Mouse (Mus musculus) CH12.LX (cell line): ENCODE results near the gene Smim13. TPM values are rescaled to one million over a fixed set of nuclear protein-coding genes. Genes with fewer than 3 reads are reported as not detected.

Source experiments
- DNase-seq: peaks from one replicate; pipeline ENCODE4 v3.0.0-alpha.2; 2013; ENCODE audit errors: extremely low read depth
- H3K27ac ChIP-seq: 2 replicates; pipeline ENCODE4 v1.5.1; 2012; ENCODE audit warnings: low read depth, mild to moderate bottlenecking, control low read depth, moderate library complexity; ENCODE audit not compliant: insufficient read depth
- H3K27me3 ChIP-seq: replicated peaks from 2 replicates; pipeline ENCODE3; 2012; ENCODE audit warnings: inconsistent platforms
- H3K36me3 ChIP-seq, 2 experiments: replicated peaks in 1 of 2; 2 replicates each; pipeline versions ENCODE3 to v1.6.1; 2012; ENCODE audit warnings: inconsistent platforms in 1 of 2, low read length in 1 of 2, mild to moderate bottlenecking in 1 of 2, mixed read lengths in 1 of 2, moderate library complexity in 1 of 2; ENCODE audit not compliant: control insufficient read depth in 1 of 2, insufficient read depth in 1 of 2
- H3K4me1 ChIP-seq, 2 experiments: 2 replicates each; pipeline ENCODE4 v1.6.1; 2012; ENCODE audit warnings: inconsistent platforms in 1 of 2, moderate library complexity in 1 of 2; ENCODE audit not compliant: insufficient read depth in 2 of 2, control insufficient read depth in 1 of 2
- H3K4me2 ChIP-seq: 2 replicates; pipeline ENCODE4 v1.6.1; 2012; ENCODE audit warnings: low read depth, mild to moderate bottlenecking, control low read depth; ENCODE audit not compliant: poor library complexity, insufficient read depth, severe bottlenecking
- H3K4me3 ChIP-seq, 3 experiments: fragments of 150-350 bp in 1 of 3; sonication (generic) in 1 of 3; replicated peaks in 1 of 3; 2 replicates each; pipeline versions ENCODE3 to v1.5.1; 2011 to 2012; ENCODE audit warnings: low read depth in 2 of 3, low read length in 2 of 3, mild to moderate bottlenecking in 2 of 3, moderate library complexity in 2 of 3, control low read depth in 1 of 3, improper control_type of control experiment in 1 of 3, inconsistent platforms in 1 of 3, mixed read lengths in 1 of 3; ENCODE audit not compliant: poor library complexity in 1 of 3
- H3K79me2 ChIP-seq: replicated peaks from 2 replicates; pipeline ENCODE4 v1.6.1; 2012; ENCODE audit warnings: mild to moderate bottlenecking, moderate library complexity; ENCODE audit not compliant: control insufficient read depth, poor library complexity, insufficient read depth, severe bottlenecking; ENCODE audit errors: extremely low read depth
- H3K9ac ChIP-seq: 2 replicates; pipeline ENCODE4 v1.6.1; 2012; ENCODE audit warnings: low read depth, mild to moderate bottlenecking, control low read depth, moderate library complexity; ENCODE audit not compliant: insufficient read depth
- H3K9me3 ChIP-seq: replicated peaks from 2 replicates; pipeline ENCODE3; 2012; ENCODE audit warnings: low read length, inconsistent platforms, mixed read lengths
- CHD1 ChIP-seq: IDR thresholded peaks from 2 replicates; pipeline ENCODE4 v1.6.1; 2012; ENCODE audit warnings: low read depth, low read length, improper control_type of control experiment, inconsistent platforms
- CHD2 ChIP-seq: IDR thresholded peaks from 2 replicates; pipeline ENCODE4 v1.6.1; 2011; ENCODE audit warnings: low read length, improper control_type of control experiment
- CTCF ChIP-seq, 2 experiments: IDR thresholded peaks in 1 of 2; conservative IDR thresholded peaks in 1 of 2; 2 replicates each; pipeline ENCODE4 v1.5.1; 2011 to 2012; ENCODE audit warnings: low read depth in 2 of 2, low read length in 2 of 2, improper control_type of control experiment in 1 of 2, inconsistent platforms in 1 of 2, mild to moderate bottlenecking in 1 of 2, moderate library complexity in 1 of 2
- ELF1 ChIP-seq: IDR thresholded peaks from 2 replicates; pipeline ENCODE4 v1.6.1; 2014; ENCODE audit warnings: low read depth, mild to moderate bottlenecking, inconsistent platforms, low read length, improper control_type of control experiment
- EP300 ChIP-seq: IDR thresholded peaks from 2 replicates; pipeline ENCODE4 v1.6.1; 2011; ENCODE audit warnings: low read length, improper control_type of control experiment
- GABPA ChIP-seq: IDR thresholded peaks from 2 replicates; pipeline ENCODE4 v1.6.1; 2012; ENCODE audit warnings: low read depth, low read length, improper control_type of control experiment, inconsistent platforms; ENCODE audit not compliant: insufficient replicate concordance
- HCFC1 ChIP-seq: IDR thresholded peaks from 2 replicates; pipeline ENCODE4 v1.6.1; 2012; ENCODE audit warnings: low read depth, mild to moderate bottlenecking, inconsistent platforms, low read length, improper control_type of control experiment
- IRF4 ChIP-seq: IDR thresholded peaks from 2 replicates; pipeline ENCODE4 v1.6.1; 2014; ENCODE audit warnings: low read depth, mild to moderate bottlenecking, inconsistent platforms, low read length, improper control_type of control experiment
- JUN ChIP-seq: IDR thresholded peaks from 2 replicates; pipeline ENCODE4 v1.6.1; 2011; ENCODE audit warnings: low read depth, mild to moderate bottlenecking, low read length, improper control_type of control experiment, moderate library complexity; ENCODE audit not compliant: insufficient read depth
- JUND ChIP-seq: conservative IDR thresholded peaks from 2 replicates; pipeline ENCODE4 v1.6.1; 2011; ENCODE audit warnings: low read depth, low read length, improper control_type of control experiment
- KAT2A ChIP-seq: IDR thresholded peaks from 2 replicates; pipeline ENCODE4 v1.6.1; 2012; ENCODE audit warnings: low read length, improper control_type of control experiment, inconsistent platforms; ENCODE audit not compliant: insufficient replicate concordance
- MAX ChIP-seq: IDR thresholded peaks from 2 replicates; pipeline ENCODE4 v1.6.1; 2011; ENCODE audit warnings: low read length, improper control_type of control experiment
- MAZ ChIP-seq: IDR thresholded peaks from 2 replicates; pipeline ENCODE4 v1.6.1; 2012; ENCODE audit warnings: low read depth, mild to moderate bottlenecking, inconsistent platforms, low read length, improper control_type of control experiment, moderate library complexity
- MXI1 ChIP-seq: IDR thresholded peaks from 2 replicates; pipeline ENCODE4 v1.6.1; 2011; ENCODE audit warnings: mild to moderate bottlenecking, low read depth, low read length, improper control_type of control experiment
- MYC ChIP-seq: IDR thresholded peaks from 2 replicates; pipeline ENCODE4 v1.6.1; 2011; ENCODE audit warnings: low read depth, mild to moderate bottlenecking, improper control_type of control experiment, low read length
- NELFE ChIP-seq: IDR thresholded peaks from 2 replicates; pipeline ENCODE4 v1.6.1; 2011; ENCODE audit warnings: low read depth, low read length, improper control_type of control experiment
- NRF1 ChIP-seq: IDR thresholded peaks from 2 replicates; pipeline ENCODE4 v1.6.1; 2014; ENCODE audit warnings: low read depth, mild to moderate bottlenecking, inconsistent platforms, low read length, improper control_type of control experiment, moderate library complexity
- PAX5 ChIP-seq: IDR thresholded peaks from 2 replicates; pipeline ENCODE4 v1.6.1; 2012; ENCODE audit warnings: low read length, inconsistent platforms, mixed read lengths
- POLR2A ChIP-seq: IDR thresholded peaks from 2 replicates; pipeline ENCODE4 v1.6.1; 2011; ENCODE audit warnings: low read depth, mild to moderate bottlenecking, improper control_type of control experiment, low read length
- RAD21 ChIP-seq: IDR thresholded peaks from 2 replicates; pipeline ENCODE4 v1.6.1; 2011; ENCODE audit warnings: low read depth, mild to moderate bottlenecking, low read length, improper control_type of control experiment, moderate library complexity
- RCOR1 ChIP-seq: conservative IDR thresholded peaks from 2 replicates; pipeline ENCODE4 v1.6.1; 2012; ENCODE audit warnings: low read depth, mild to moderate bottlenecking, inconsistent platforms, low read length, improper control_type of control experiment
- SIN3A ChIP-seq: IDR thresholded peaks from 2 replicates; pipeline ENCODE4 v1.6.1; 2012; ENCODE audit warnings: low read length, improper control_type of control experiment, inconsistent platforms
- TBP ChIP-seq: conservative IDR thresholded peaks from 2 replicates; pipeline ENCODE4 v1.6.1; 2011; ENCODE audit warnings: low read depth, low read length, improper control_type of control experiment
- TCF12 ChIP-seq: IDR thresholded peaks from 2 replicates; pipeline ENCODE4 v1.6.1; 2014; ENCODE audit warnings: low read depth, mild to moderate bottlenecking, inconsistent platforms, low read length, improper control_type of control experiment
- UBTF ChIP-seq: IDR thresholded peaks from 2 replicates; pipeline ENCODE4 v1.6.1; 2012; ENCODE audit warnings: low read depth, mild to moderate bottlenecking, inconsistent platforms, low read length, improper control_type of control experiment, moderate library complexity
- USF1 ChIP-seq: IDR thresholded peaks from 2 replicates; pipeline ENCODE4 v1.6.1; 2014; ENCODE audit warnings: low read depth, mild to moderate bottlenecking, inconsistent platforms, low read length, improper control_type of control experiment
- USF2 ChIP-seq: conservative IDR thresholded peaks from 2 replicates; pipeline ENCODE4 v1.6.1; 2011; ENCODE audit warnings: low read depth, low read length, improper control_type of control experiment
- ZMIZ1 ChIP-seq: IDR thresholded peaks from 2 replicates; pipeline ENCODE4 v1.6.1; 2012; ENCODE audit warnings: low read depth, mild to moderate bottlenecking, inconsistent platforms, low read length, improper control_type of control experiment
- dilution Hi-C: fragments of 300-500 bp; cut with MboI; formaldehyde crosslinking; loops from 2 replicates; pipeline ENCODE4 v1.14.3; 2020; ENCODE audit warnings: low sequenced_read_pairs; ENCODE audit not compliant: extremely low pct_unique_long_range_greater_than_20kb, extremely low pct_ligation_motif_present
- in situ Hi-C: fragments of 300-500 bp; cut with MboI; formaldehyde crosslinking; loops from 3 replicates; pipeline ENCODE4 v1.14.3; 2019; ENCODE audit warnings: low sequenced_read_pairs, low pct_ligation_motif_present, low pct_unique_long_range_greater_than_20kb, mixed read lengths
- polyA plus RNA-seq: library from polyadenylated mRNA; unstranded; fragments of >175 nt; gene quantifications from 2 replicates; pipeline ENCODE4 v1.2.1, GENCODE M21; 2012; ENCODE audit warnings: low read depth; ENCODE audit not compliant: insufficient read length
- total RNA-seq, 2 experiments: library from RNA; depleted of rRNA; stranded (reverse); fragments of 300-350 nt in 1 of 2; fragments of >200 nt in 1 of 2; gene quantifications; 2 replicates each; pipeline ENCODE4 v1.2.3; 2012 to 2014

The Smim13 gene
- total RNA-seq (2012; rRNA removed), result 4.4 and 5.2 TPM in 2 replicates
- total RNA-seq (2014; rRNA removed), result 13.4 and 13.5 TPM in 2 replicates
- 10.8 and 11.6 TPM in 2 replicates for polyA plus RNA-seq

GRCm38 (mm10) chr13:41249538-41250317 is at the start of gene Smim13:
Gene Smim13 (plus strand): TSS chr13:41249844.
- H3K9ac ChIP-seq, result peak within 1 kb of the TSS; percentile 76
- peaks cover 3 to 21% of the 10 kb centered on the region in 2 experiments; a peak in 3 of 4 replicates for H3K4me1 ChIP-seq
- peak; percentile 97 for DNase-seq
- in situ Hi-C loops, result loop anchor here (25.0 kb wide), 1 partner anchor 237 kb away; the partner anchor contains the start of genes Pak1ip1 and Tmem14c
- peak within 1 kb of the TSS; percentile 67 for H3K27ac ChIP-seq
- TF ChIP-seq TBP (no peak), USF1 (no peak), CHD1 (no peak), IRF4 (no peak), USF2 (no peak), CHD2 (0 out of 2 replicates have a peak, but pooled peaks have one; percentile 46), HCFC1 (peak; percentile 97), CTCF (conservative IDR thresholded peaks at IDR 0.05 in 1 of 2, IDR thresholded peaks at IDR 0.05 in 1 of 2; ENCODE audit: low read depth in 2 of 2, low read length in 2 of 2) (peak in 1 of 2 experiments; percentile 56; a peak in 2 of 4 replicates), NELFE (peak; percentile 45; the same call in 1 of the 2 replicates), ELF1 (peak; percentile 56), PAX5 (no peak), EP300 (no peak), MAZ (peak; percentile 96), POLR2A (peak; percentile 54), GABPA (peak; percentile 60; the same call in 1 of the 2 replicates), MAX (no peak), MYC (no peak), TCF12 (peak; percentile 72), MXI1 (peak; percentile 71), UBTF (peak; percentile 89), RCOR1 (no peak), SIN3A (peak; percentile 43; the same call in 1 of the 2 replicates), ZMIZ1 (no peak), NRF1 (peak; percentile 52), JUND (no peak), JUN (no peak), KAT2A (peak; percentile 93; the same call in 1 of the 2 replicates), RAD21 (no peak)
- TF ChIP-seq, all 38 proteins: peak for 14
- dilution Hi-C loops, result no loop called here
- peak within 1 kb of the TSS; percentile 78 to 94 (median 90) for H3K4me3 ChIP-seq
- peak within 1 kb of the TSS; percentile 83 for H3K4me2 ChIP-seq
- peaks cover 0 to 14% of the 10 kb centered on the region in 2 experiments for H3K36me3 ChIP-seq
- no peaks in the 10 kb centered on the region; the same call in none of the 2 replicates for H3K79me2 ChIP-seq
- H3K27me3 ChIP-seq, result no peaks in the 10 kb centered on the region
- H3K9me3 ChIP-seq, result no peaks in the 10 kb centered on the region
